ENCODE assay signal across 13 mouse cellular contexts in genomic region chr6:71740921-71741320, GRCm38 (mm10). TPM values are rescaled to one million over a fixed set of nuclear protein-coding genes. Genes with fewer than 3 reads are reported as not detected.
DNase-seq lines count a peak whose midpoint lies in the region; ATAC-seq and TF ChIP-seq lines count a peak whose summit lies in the region.
"Had no signal": no experiment of that assay in that cellular context is flagged by ENCODE, and none has a peak within 500 bp of the region (broad histone marks: within the 10 kb centered on the region; RNA-seq: fewer than 3 reads in every experiment).

No protein-coding gene starts in this region.

- peak overlapping the region; percentile 24 for H3K4me2 ChIP-seq in limb, embryonic 12.5 days
- H3K4me2 ChIP-seq in limb, embryonic 13.5 days (replicated peaks): peak overlapping the region; percentile 44

- 43% methylated on average over 13 of the region's 13 CpGs for WGBS in limb, embryonic 12.5 days
- WGBS in limb, embryonic 10.5 days: 78% methylated on average over 13 of the region's 13 CpGs
- 31% methylated on average over 13 of the region's 13 CpGs for WGBS in limb, embryonic 13.5 days

- no peak overlapping the region for H3K27ac ChIP-seq in limb, embryonic 12.5 days
- H3K27ac ChIP-seq in limb, embryonic 10.5 days: no peak overlapping the region
- peak overlapping the region; percentile 1; the same call in 1 of the 2 replicates for H3K27ac ChIP-seq in cortical plate, adult 2 months (ENCODE audit: insufficient read depth, low read length)
- H3K27ac ChIP-seq in limb, embryonic 13.5 days: no peak overlapping the region

- ATAC-seq in limb, embryonic 12.5 days (ENCODE audit: insufficient number of reproducible peaks, insufficient read depth, low FRiP score, low TSS enrichment, low read depth): no peak
- ATAC-seq in limb, embryonic 13.5 days (ENCODE audit: low FRiP score, low read depth): no peak

- H3K9me3 ChIP-seq in limb, embryonic 12.5 days: no peaks in the 10 kb centered on the region
- H3K9me3 ChIP-seq in limb, embryonic 10.5 days (replicated peaks): no peaks in the 10 kb centered on the region
- H3K9me3 ChIP-seq in limb, embryonic 13.5 days: no peaks in the 10 kb centered on the region

- H3K4me1 ChIP-seq in limb, embryonic 12.5 days (replicated peaks): peaks cover 12% of the 10 kb centered on the region
- H3K4me1 ChIP-seq in limb, embryonic 10.5 days: peaks cover under 1% of the 10 kb centered on the region; the same call in 1 of the 2 replicates
- H3K4me1 ChIP-seq in cortical plate, adult 2 months (ENCODE audit: control insufficient read depth, insufficient read depth, low read length): peaks cover 20% of the 10 kb centered on the region
- peaks cover 15% of the 10 kb centered on the region for H3K4me1 ChIP-seq in limb, embryonic 13.5 days

- TF ChIP-seq CTCF in brain, embryonic 14.5 days (IDR thresholded peaks at IDR 0.05; ENCODE audit: borderline replicate concordance, extremely low read depth, insufficient read depth, insufficient read length): no peak
- no peak for TF ChIP-seq CTCF in cortical plate, adult 2 months (IDR thresholded peaks at IDR 0.05; ENCODE audit: extremely low read depth, insufficient read depth, low read length)

- TF ChIP-seq POLR2A in brain, embryonic 14.5 days (IDR thresholded peaks at IDR 0.05; ENCODE audit: borderline replicate concordance, extremely low read depth, insufficient read depth, insufficient read length, poor library complexity, severe bottlenecking): no peak
- TF ChIP-seq POLR2A in cortical plate, adult 2 months (IDR thresholded peaks at IDR 0.05; ENCODE audit: extremely low read depth, insufficient read depth, low read length): no peak

- H3K27me3 ChIP-seq in limb, embryonic 12.5 days: no peaks in the 10 kb centered on the region
- no peaks in the 10 kb centered on the region for H3K27me3 ChIP-seq in limb, embryonic 10.5 days (ENCODE audit: low read depth, poor library complexity, severe bottlenecking)
- H3K27me3 ChIP-seq in limb, embryonic 13.5 days: no peaks in the 10 kb centered on the region

- DNase-seq in limb, embryonic 10.5 days (ENCODE audit: low spot score): no peak
- peak; percentile 90 for DNase-seq in brain, embryonic 14.5 days (ENCODE audit: low read depth)
- no peak for DNase-seq in embryo, embryonic 9.5 days (ENCODE audit: extremely low spot score)
- DNase-seq in gastrocnemius, postnatal 4 days (ENCODE audit: low spot score in 2 of 2): no peak
- DNase-seq in layer of hippocampus, postnatal 10 days (ENCODE audit: low spot score in 2 of 2): no peak
- DNase-seq: adrenal gland, postnatal 10 days; heart, adult 18-20 months; lung, adult 18-20 months; thymus, postnatal 36 days had no signal

- no peaks in the 10 kb centered on the region for H3K36me3 ChIP-seq in limb, embryonic 12.5 days
- H3K36me3 ChIP-seq in limb, embryonic 10.5 days: no peaks in the 10 kb centered on the region
- no peaks in the 10 kb centered on the region for H3K36me3 ChIP-seq in limb, embryonic 13.5 days

- H3K4me3 ChIP-seq in limb, embryonic 12.5 days (replicated peaks): no peak overlapping the region
- H3K4me3 ChIP-seq in limb, embryonic 10.5 days: no peak overlapping the region
- no peak overlapping the region for H3K4me3 ChIP-seq in cortical plate, adult 2 months (ENCODE audit: insufficient read depth, low read length)
- H3K4me3 ChIP-seq in limb, embryonic 13.5 days: no peak overlapping the region

- no peak overlapping the region for H3K9ac ChIP-seq in limb, embryonic 12.5 days (replicated peaks)
- H3K9ac ChIP-seq in limb, embryonic 13.5 days: 0 out of 2 replicates have a peak overlapping the region, but pooled peaks have one; percentile 25

RNA-seq across cellular contexts. Expression of gene Reep1, which starts 33.6 kb away (rescaled TPM):
- 9.8 TPM in 2 replicates for polyA plus RNA-seq in limb, embryonic 12.5 days (2016; fragmentation: Nextera tagmentation; extraction: Ambion mirVana)
- 7.3 and 7.8 TPM in 2 replicates for polyA plus RNA-seq in limb, embryonic 10.5 days (2016; fragmentation: Nextera tagmentation; extraction: Ambion mirVana)
- polyA plus RNA-seq in brain, embryonic 14.5 days (2012; rRNA removed): 188 and 236 TPM in 2 replicates
- polyA plus RNA-seq in cortical plate, adult 2 months (2012; rRNA removed): 76.3 and 79.2 TPM in 2 replicates
- polyA plus RNA-seq in limb, embryonic 13.5 days (2015; fragmentation: Nextera tagmentation; extraction: Ambion mirVana): 13.1 and 13.9 TPM in 2 replicates
- 100 to 1,000 TPM in 1 of 2 experiments, 10 to 100 TPM in 1; 88.3 to 101 TPM for total RNA-seq in gastrocnemius, postnatal 4 days (2021)
- 100 to 1,000 TPM; 158 to 166 TPM for total RNA-seq in layer of hippocampus, postnatal 10 days (2021)
- total RNA-seq: monocyte, adult 5-6 weeks had no signal
